ENCODE assay signal across 30 mouse cellular contexts in genomic region chr6:39570426-39570825, GRCm38 (mm10). TPM values are rescaled to one million over a fixed set of nuclear protein-coding genes. Genes with fewer than 3 reads are reported as not detected.
DNase-seq lines count a peak whose midpoint lies in the region; ATAC-seq lines count a peak whose summit lies in the region.
"Had no signal": no experiment of that assay in that cellular context is flagged by ENCODE, and none has a peak within 500 bp of the region (broad histone marks: within the 10 kb centered on the region; RNA-seq: fewer than 3 reads in every experiment).

No protein-coding gene starts in this region.

- no peak overlapping the region for H3K4me3 ChIP-seq in midbrain, embryonic 11.5 days (ENCODE audit: low read depth, low read length)
- H3K4me3 ChIP-seq in midbrain, embryonic 15.5 days, result no peak overlapping the region
- no peak overlapping the region for H3K4me3 ChIP-seq in forebrain, embryonic 16.5 days (replicated peaks; ENCODE audit: low read length)
- H3K4me3 ChIP-seq: embryonic facial prominence, embryonic 10.5 days; embryonic facial prominence, embryonic 13.5 days; erythroblast, embryonic 14.5 days; forebrain, embryonic 12.5 days; forebrain, embryonic 15.5 days; heart, adult 2 months; heart, embryonic 10.5 days; heart, embryonic 13.5 days; hindbrain, embryonic 15.5 days had no signal

- H3K36me3 ChIP-seq in midbrain, embryonic 11.5 days (ENCODE audit: control insufficient read depth, insufficient read depth, low read length), result no peaks in the 10 kb centered on the region
- no peaks in the 10 kb centered on the region for H3K36me3 ChIP-seq in midbrain, embryonic 15.5 days (replicated peaks)
- no peaks in the 10 kb centered on the region for H3K36me3 ChIP-seq in forebrain, embryonic 16.5 days (ENCODE audit: control insufficient read depth, insufficient read depth)
- H3K36me3 ChIP-seq: embryonic facial prominence, embryonic 10.5 days; embryonic facial prominence, embryonic 13.5 days; forebrain, embryonic 12.5 days; forebrain, embryonic 15.5 days; heart, embryonic 10.5 days; heart, embryonic 13.5 days; hindbrain, embryonic 15.5 days had no signal

- H3K9ac ChIP-seq in midbrain, embryonic 11.5 days (ENCODE audit: low read length), result no peak overlapping the region
- no peak overlapping the region for H3K9ac ChIP-seq in midbrain, embryonic 15.5 days
- H3K9ac ChIP-seq in forebrain, embryonic 16.5 days (replicated peaks; ENCODE audit: low read depth, low read length), result no peak overlapping the region
- H3K9ac ChIP-seq: embryonic facial prominence, embryonic 13.5 days; forebrain, embryonic 12.5 days; forebrain, embryonic 15.5 days; heart, embryonic 13.5 days; hindbrain, embryonic 15.5 days had no signal

- H3K27me3 ChIP-seq in midbrain, embryonic 11.5 days (ENCODE audit: control insufficient read depth, insufficient read depth, low read length), result no peaks in the 10 kb centered on the region
- H3K27me3 ChIP-seq in midbrain, embryonic 15.5 days (replicated peaks), result no peaks in the 10 kb centered on the region
- no peaks in the 10 kb centered on the region for H3K27me3 ChIP-seq in forebrain, embryonic 16.5 days (replicated peaks; ENCODE audit: control insufficient read depth, insufficient read depth, low read length)
- H3K27me3 ChIP-seq: embryonic facial prominence, embryonic 13.5 days; forebrain, embryonic 15.5 days; hindbrain, embryonic 15.5 days had no signal

- peaks cover 12% of the 10 kb centered on the region for H3K4me1 ChIP-seq in midbrain, embryonic 11.5 days (ENCODE audit: control insufficient read depth, insufficient read depth, low read length)
- H3K4me1 ChIP-seq in midbrain, embryonic 15.5 days, result peaks cover 15% of the 10 kb centered on the region
- peaks cover 15% of the 10 kb centered on the region for H3K4me1 ChIP-seq in forebrain, embryonic 16.5 days (replicated peaks; ENCODE audit: control insufficient read depth, insufficient read depth, low read length)

- DNase-seq in midbrain, embryonic 11.5 days (ENCODE audit: low spot score, missing footprints), result peak; percentile 57
- peak; percentile 24 for DNase-seq in adrenal gland, postnatal 10 days
- peak; percentile 44 to 56 for DNase-seq in adrenal gland, postnatal 36 days
- no peak for DNase-seq in c-Kit-positive CD71-positive TER-119-positive erythroid progenitor cells, embryonic 14.5 days (ENCODE audit: low spot score)
- DNase-seq: B cell, adult 2 months; cerebellum, adult 11-12 months; cerebellum, adult 8-10 months; cerebellum, postnatal 10 days; cerebellum, postnatal 36 days; embryo, embryonic 11 days; gastrocnemius, postnatal 10 days; gastrocnemius, postnatal 36 days; heart, adult 2 months; heart, postnatal 14 days; heart, postnatal 4 days; kidney, adult 11 months; kidney, adult 8-10 months had no signal

- H3K9me3 ChIP-seq in midbrain, embryonic 11.5 days (ENCODE audit: control insufficient read depth, low read length), result no peaks in the 10 kb centered on the region
- H3K9me3 ChIP-seq in midbrain, embryonic 15.5 days, result no peaks in the 10 kb centered on the region
- H3K9me3 ChIP-seq in forebrain, embryonic 16.5 days (ENCODE audit: control insufficient read depth, low read length), result no peaks in the 10 kb centered on the region
- H3K9me3 ChIP-seq: embryonic facial prominence, embryonic 10.5 days; embryonic facial prominence, embryonic 13.5 days; forebrain, embryonic 12.5 days; forebrain, embryonic 15.5 days; heart, embryonic 10.5 days; heart, embryonic 13.5 days; hindbrain, embryonic 15.5 days had no signal

- ATAC-seq in midbrain, embryonic 11.5 days (ENCODE audit: low FRiP score), result no peak
- ATAC-seq in midbrain, embryonic 15.5 days (replicated peaks), result no peak
- no peak for ATAC-seq in forebrain, embryonic 16.5 days
- ATAC-seq: activated CD4-positive, CD25-positive, alpha-beta regulatory T cell, adult 4 months; forebrain, embryonic 15.5 days had no signal

- no peak overlapping the region for H3K27ac ChIP-seq in midbrain, embryonic 11.5 days (ENCODE audit: low read depth, low read length)
- H3K27ac ChIP-seq in midbrain, embryonic 15.5 days, result no peak overlapping the region
- no peak overlapping the region for H3K27ac ChIP-seq in forebrain, embryonic 16.5 days (ENCODE audit: low read length)
- H3K27ac ChIP-seq: embryonic facial prominence, embryonic 10.5 days; embryonic facial prominence, embryonic 13.5 days; forebrain, embryonic 12.5 days; forebrain, embryonic 15.5 days; heart, adult 2 months; heart, embryonic 10.5 days; heart, embryonic 13.5 days; hindbrain, embryonic 15.5 days had no signal

- H3K4me2 ChIP-seq in midbrain, embryonic 11.5 days, result no peak overlapping the region
- no peak overlapping the region for H3K4me2 ChIP-seq in midbrain, embryonic 15.5 days
- no peak overlapping the region for H3K4me2 ChIP-seq in forebrain, embryonic 16.5 days (ENCODE audit: low read length)
- H3K4me2 ChIP-seq: embryonic facial prominence, embryonic 13.5 days; forebrain, embryonic 12.5 days; forebrain, embryonic 15.5 days; heart, embryonic 13.5 days; hindbrain, embryonic 15.5 days had no signal

- 72% methylated on average over 3 of the region's 3 CpGs for WGBS in midbrain, embryonic 11.5 days
- 78% methylated on average over 3 of the region's 3 CpGs for WGBS in midbrain, embryonic 15.5 days
- 82% methylated on average over 3 of the region's 3 CpGs for WGBS in forebrain, embryonic 16.5 days

RNA-seq across cellular contexts. Expression of gene Adck2, which starts 3.2 kb away (rescaled TPM):
- 25.5 and 28.4 TPM in 2 replicates for polyA plus RNA-seq in midbrain, embryonic 11.5 days (2014; fragmentation: Nextera tagmentation; extraction: Ambion mirVana)
- polyA plus RNA-seq in midbrain, embryonic 15.5 days (2015; fragmentation: Nextera tagmentation; extraction: Ambion mirVana), result 46.3 and 53.6 TPM in 2 replicates
- total RNA-seq in adrenal gland, postnatal 10 days (2021), result 10 to 100 TPM; 22.2 to 35.0 TPM
- 10 to 100 TPM; 21.4 to 26.9 TPM for total RNA-seq in adrenal gland, postnatal 36 days (2021)
- polyA plus RNA-seq in forebrain, embryonic 16.5 days (2015; fragmentation: Nextera tagmentation; extraction: Ambion mirVana), result 50.3 and 50.5 TPM in 2 replicates

RNA-seq across cellular contexts. Expression of gene Dennd2a, which starts 12.8 kb away (rescaled TPM):
- polyA plus RNA-seq in midbrain, embryonic 11.5 days (2014; fragmentation: Nextera tagmentation; extraction: Ambion mirVana), result 44.9 and 49.3 TPM in 2 replicates
- 21.0 and 21.2 TPM in 2 replicates for polyA plus RNA-seq in midbrain, embryonic 15.5 days (2015; fragmentation: Nextera tagmentation; extraction: Ambion mirVana)
- total RNA-seq in adrenal gland, postnatal 10 days (2021), result 10 to 100 TPM; 14.3 to 16.0 TPM
- total RNA-seq in adrenal gland, postnatal 36 days (2021), result 10 to 100 TPM; 10.0 to 13.6 TPM
- 12.0 and 13.1 TPM in 2 replicates for polyA plus RNA-seq in forebrain, embryonic 16.5 days (2015; fragmentation: Nextera tagmentation; extraction: Ambion mirVana)
- total RNA-seq: MEL had no signal
- polyA plus RNA-seq: erythroblast, embryonic 14.5 days had no signal

RNA-seq across cellular contexts. Expression of gene Gm42420, which starts 15.1 kb away (rescaled TPM):
- 0.51 and 1.1 TPM in 2 replicates for polyA plus RNA-seq in midbrain, embryonic 11.5 days (2014; fragmentation: Nextera tagmentation; extraction: Ambion mirVana)
- polyA plus RNA-seq in midbrain, embryonic 15.5 days (2015; fragmentation: Nextera tagmentation; extraction: Ambion mirVana), result 0.88 and 2.6 TPM in 2 replicates
- total RNA-seq in adrenal gland, postnatal 10 days (2021), result 1 to 10 TPM; 1.0 to 1.3 TPM
- 1 to 10 TPM in 1 of 2 experiments, not detected in 1; 1.1 TPM for total RNA-seq in adrenal gland, postnatal 36 days (2021)
- not detected in 2 replicates for polyA plus RNA-seq in forebrain, embryonic 16.5 days (2015; fragmentation: Nextera tagmentation; extraction: Ambion mirVana)
- total RNA-seq: gastrocnemius, postnatal 10 days; heart, adult 2 months; heart, postnatal 4 days had no signal
- polyA plus RNA-seq: embryonic facial prominence, embryonic 10.5 days; embryonic facial prominence, embryonic 13.5 days; erythroblast, embryonic 14.5 days; heart, embryonic 16.5 days had no signal

RNA-seq across cellular contexts. Expression of gene Ndufb2, which starts 21.9 kb away (rescaled TPM):
- polyA plus RNA-seq in midbrain, embryonic 11.5 days (2014; fragmentation: Nextera tagmentation; extraction: Ambion mirVana), result 234 and 271 TPM in 2 replicates
- polyA plus RNA-seq in midbrain, embryonic 15.5 days (2015; fragmentation: Nextera tagmentation; extraction: Ambion mirVana), result 389 and 418 TPM in 2 replicates
- total RNA-seq in adrenal gland, postnatal 10 days (2021), result 100 to 1,000 TPM; 335 to 373 TPM
- 100 to 1,000 TPM; 225 to 242 TPM for total RNA-seq in adrenal gland, postnatal 36 days (2021)
- polyA plus RNA-seq in forebrain, embryonic 16.5 days (2015; fragmentation: Nextera tagmentation; extraction: Ambion mirVana), result 318 and 322 TPM in 2 replicates
